Mouse (Mus musculus) liver, embryonic 13.5 days (tissue): ENCODE results near the gene Mdm1. TPM values are rescaled to one million over a fixed set of nuclear protein-coding genes. Genes with fewer than 3 reads are reported as not detected.

ENCODE experiments used
- ATAC-seq: fragments of 200-750 bp; cut with Nextera tagmentation; 2 replicates; pipeline ENCODE4 v1.8.0; 2017; ENCODE audit warnings: low read depth, mild to moderate bottlenecking, moderate number of reproducible peaks, moderate library complexity
- DNase-seq: peaks from one replicate; pipeline ENCODE4 v3.0.0; 2022
- H3K27ac ChIP-seq: fragments of 300-500 bp; sonication (generic); 2 replicates; pipeline ENCODE4 v1.5.1; 2015; ENCODE audit warnings: moderate library complexity, mild to moderate bottlenecking, inconsistent platforms
- H3K27me3 ChIP-seq: fragments of 300-500 bp; sonication (generic); 2 replicates; pipeline ENCODE4 v1.6.1; 2015; ENCODE audit warnings: mild to moderate bottlenecking, inconsistent platforms
- H3K36me3 ChIP-seq: fragments of 300-500 bp; sonication (generic); 2 replicates; pipeline ENCODE4 v1.6.1; 2015; ENCODE audit warnings: mild to moderate bottlenecking, inconsistent platforms
- H3K4me1 ChIP-seq: fragments of 300-500 bp; sonication (generic); replicated peaks from 2 replicates; pipeline ENCODE4 v1.6.1; 2015; ENCODE audit warnings: inconsistent platforms
- H3K4me2 ChIP-seq: fragments of 300-500 bp; sonication (generic); 2 replicates; pipeline ENCODE4 v1.6.1; 2015; ENCODE audit warnings: inconsistent platforms, mild to moderate bottlenecking, moderate library complexity
- H3K4me3 ChIP-seq: fragments of 300-500 bp; sonication (generic); replicated peaks from 2 replicates; pipeline ENCODE4 v1.5.1; 2015; ENCODE audit warnings: mild to moderate bottlenecking, inconsistent platforms
- H3K9ac ChIP-seq: fragments of 300-500 bp; sonication (generic); 2 replicates; pipeline ENCODE4 v1.6.1; 2015; ENCODE audit warnings: mild to moderate bottlenecking, inconsistent platforms
- H3K9me3 ChIP-seq: fragments of 300-500 bp; sonication (generic); replicated peaks from 2 replicates; pipeline ENCODE4 v1.6.1; 2016; ENCODE audit warnings: inconsistent platforms
- WGBS: fragments of 180-500 bp; shearing (Covaris S2); methylation state at CpG from one replicate; pipeline ENCODE4 v1.1.7; 2015; ENCODE audit not compliant: insufficient replicate concordance; 5-methylcytosine and 5-hydroxymethylcytosine counted together
- polyA plus RNA-seq: library from polyadenylated mRNA; unstranded; fragments of >200 nt; fragmentation: Nextera tagmentation; extraction: Ambion mirVana; gene quantifications from 2 replicates; pipeline ENCODE4 v1.2.1, GENCODE M21; 2015

The Mdm1 gene
- polyA plus RNA-seq = 10.7 and 13.9 TPM in 2 replicates

- peak within 1 kb of the TSS; percentile 32; the same call in 1 of the 2 replicates for H3K27ac ChIP-seq
- H3K36me3 ChIP-seq = no peaks in the 10 kb centered on the region
- peak within 1 kb of the TSS; percentile 95 for H3K4me2 ChIP-seq
- peaks cover 17% of the 10 kb centered on the region for H3K4me1 ChIP-seq
- DNase-seq (peak; percentile 99), ATAC-seq (peak; percentile 100)
- peak within 1 kb of the TSS; percentile 84 for H3K9ac ChIP-seq
- H3K9me3 ChIP-seq = no peaks in the 10 kb centered on the region
- WGBS = 4% methylated on average over 47 of the region's 47 CpGs
- H3K4me3 ChIP-seq = peak within 1 kb of the TSS; percentile 89
- no peaks in the 10 kb centered on the region for H3K27me3 ChIP-seq
Observed at GRCm38 (mm10) chr10:118141018-118141883, at the start of gene Mdm1. Gene Mdm1, plus strand, starts transcription at chr10:118141811.

GRCm38 (mm10) chr10:118092745-118093144 lies 48.9 kb upstream of the Mdm1 start:
- DNase-seq (no peak), ATAC-seq (no peak)
- H3K4me3 ChIP-seq = no peak overlapping the region
- no peaks in the 10 kb centered on the region for H3K36me3 ChIP-seq
- H3K4me1 ChIP-seq = no peaks in the 10 kb centered on the region
- H3K27ac ChIP-seq = no peak overlapping the region
- no peak overlapping the region for H3K4me2 ChIP-seq
- H3K9ac ChIP-seq = no peak overlapping the region
- no peaks in the 10 kb centered on the region for H3K27me3 ChIP-seq
- no peaks in the 10 kb centered on the region; the same call in 1 of the 2 replicates for H3K9me3 ChIP-seq
- 75% methylated on average over 6 of the region's 6 CpGs for WGBS

GRCm38 (mm10) chr10:118093728-118094127 lies 47.9 kb upstream of the Mdm1 start:
- no peaks in the 10 kb centered on the region for H3K27me3 ChIP-seq
- ATAC-seq (no peak), DNase-seq (no peak)
- no peak overlapping the region for H3K4me3 ChIP-seq
- no peak overlapping the region for H3K27ac ChIP-seq
- H3K9me3 ChIP-seq = no peaks in the 10 kb centered on the region; the same call in 1 of the 2 replicates
- H3K9ac ChIP-seq = no peak overlapping the region
- WGBS = 32% methylated on average over 9 of the region's 9 CpGs
- H3K4me2 ChIP-seq = no peak overlapping the region
- H3K36me3 ChIP-seq = no peaks in the 10 kb centered on the region
- H3K4me1 ChIP-seq = no peaks in the 10 kb centered on the region

GRCm38 (mm10) chr10:118094853-118095252 lies 46.8 kb upstream of the Mdm1 start:
- Histone ChIP-seq H3K27me3 (no peaks in the 10 kb centered on the region), H3K4me2 (no peak overlapping the region), H3K9ac (no peak overlapping the region), H3K9me3 (no peaks in the 10 kb centered on the region; the same call in 1 of the 2 replicates), H3K4me1 (no peaks in the 10 kb centered on the region), H3K27ac (no peak overlapping the region), H3K4me3 (no peak overlapping the region), H3K36me3 (no peaks in the 10 kb centered on the region)
- ATAC-seq (no peak), DNase-seq (no peak)
- WGBS = 49% methylated on average over 4 of the region's 4 CpGs

- ATAC-seq (no peak), DNase-seq (no peak)
- H3K27me3 ChIP-seq = no peaks in the 10 kb centered on the region
- no peaks in the 10 kb centered on the region for H3K36me3 ChIP-seq
- no peak overlapping the region for H3K9ac ChIP-seq
- H3K9me3 ChIP-seq = no peaks in the 10 kb centered on the region; the same call in 1 of the 2 replicates
- no peak overlapping the region for H3K27ac ChIP-seq
- 71% methylated on average over 6 of the region's 6 CpGs for WGBS
- H3K4me3 ChIP-seq = no peak overlapping the region
- H3K4me2 ChIP-seq = no peak overlapping the region
- no peaks in the 10 kb centered on the region for H3K4me1 ChIP-seq
Observed at GRCm38 (mm10) chr10:118096223-118096622, 45.4 kb upstream of the Mdm1 start.

GRCm38 (mm10) chr10:118097898-118098297 lies 43.7 kb upstream of the Mdm1 start:
- ATAC-seq = 0 out of 2 replicates have a peak, but pooled peaks have one; percentile 26

GRCm38 (mm10) chr10:118100570-118100969 lies 41.0 kb upstream of the Mdm1 start:
- no peak for ATAC-seq
- Histone ChIP-seq H3K36me3 (no peaks in the 10 kb centered on the region), H3K27ac (no peak overlapping the region), H3K4me1 (peaks cover 10% of the 10 kb centered on the region), H3K4me2 (no peak overlapping the region), H3K27me3 (no peaks in the 10 kb centered on the region), H3K9ac (no peak overlapping the region), H3K4me3 (no peak overlapping the region), H3K9me3 (no peaks in the 10 kb centered on the region; the same call in 1 of the 2 replicates)
- 48% methylated on average over 5 of the region's 5 CpGs for WGBS
- no peak for DNase-seq

More at GRCm38 (mm10) chr10:118097898-118098297, 43.7 kb upstream of the Mdm1 start:
- H3K4me3 ChIP-seq = no peak overlapping the region
- H3K9ac ChIP-seq = no peak overlapping the region
- WGBS = 46% methylated on average over 3 of the region's 3 CpGs
- no peak overlapping the region for H3K4me2 ChIP-seq
- H3K27ac ChIP-seq = no peak overlapping the region
- no peaks in the 10 kb centered on the region; the same call in 1 of the 2 replicates for H3K9me3 ChIP-seq
- no peaks in the 10 kb centered on the region for H3K36me3 ChIP-seq
- H3K4me1 ChIP-seq = no peaks in the 10 kb centered on the region
- no peak for DNase-seq
- H3K27me3 ChIP-seq = no peaks in the 10 kb centered on the region

GRCm38 (mm10) chr10:118101056-118101455 lies 40.6 kb upstream of the Mdm1 start:
- no peak for DNase-seq

GRCm38 (mm10) chr10:118103020-118103666 lies 38.5 kb upstream of the Mdm1 start:
- no peaks in the 10 kb centered on the region for H3K36me3 ChIP-seq
- WGBS = under 1% methylated on average over 20 of the region's 20 CpGs
- peaks cover 10% of the 10 kb centered on the region for H3K4me1 ChIP-seq
- H3K4me2 ChIP-seq = peak overlapping the region; percentile 56
- peak overlapping the region; percentile 19 for H3K4me3 ChIP-seq
- DNase-seq (peak; percentile 66), ATAC-seq (peak; percentile 86)
- no peak overlapping the region for H3K9ac ChIP-seq
- H3K27me3 ChIP-seq = no peaks in the 10 kb centered on the region
- H3K9me3 ChIP-seq = no peaks in the 10 kb centered on the region
- no peak overlapping the region for H3K27ac ChIP-seq

More at GRCm38 (mm10) chr10:118101056-118101455, 40.6 kb upstream of the Mdm1 start:
- no peak overlapping the region for H3K4me2 ChIP-seq
- no peak overlapping the region for H3K4me3 ChIP-seq
- H3K9ac ChIP-seq = no peak overlapping the region
- no peaks in the 10 kb centered on the region; the same call in 1 of the 2 replicates for H3K9me3 ChIP-seq
- 59% methylated on average over 2 of the region's 2 CpGs for WGBS
- H3K36me3 ChIP-seq = no peaks in the 10 kb centered on the region
- H3K27me3 ChIP-seq = no peaks in the 10 kb centered on the region
- no peak overlapping the region for H3K27ac ChIP-seq
- no peak for ATAC-seq
- peaks cover 10% of the 10 kb centered on the region for H3K4me1 ChIP-seq

GRCm38 (mm10) chr10:118103906-118104305 lies 37.7 kb upstream of the Mdm1 start:
- Histone ChIP-seq H3K27me3 (no peaks in the 10 kb centered on the region), H3K4me2 (no peak overlapping the region), H3K36me3 (no peaks in the 10 kb centered on the region), H3K27ac (no peak overlapping the region), H3K4me3 (no peak overlapping the region), H3K4me1 (peaks cover 10% of the 10 kb centered on the region), H3K9me3 (no peaks in the 10 kb centered on the region), H3K9ac (no peak overlapping the region)
- DNase-seq = no peak
- WGBS = 50% methylated on average over 10 of the region's 10 CpGs
- ATAC-seq = no peak

GRCm38 (mm10) chr10:118107031-118107430 lies 34.6 kb upstream of the Mdm1 start:
- H3K27ac ChIP-seq = no peak overlapping the region
- peaks cover 10% of the 10 kb centered on the region for H3K4me1 ChIP-seq
- no peak overlapping the region for H3K4me3 ChIP-seq
- no peak for DNase-seq
- WGBS = 76% methylated on average over 9 of the region's 9 CpGs
- no peaks in the 10 kb centered on the region for H3K36me3 ChIP-seq
- no peak overlapping the region for H3K4me2 ChIP-seq
- H3K9ac ChIP-seq = no peak overlapping the region
- H3K9me3 ChIP-seq = no peaks in the 10 kb centered on the region
- H3K27me3 ChIP-seq = no peaks in the 10 kb centered on the region
- ATAC-seq = no peak
